Mouse (Mus musculus) cerebellum, adult 11-12 months (tissue): ENCODE data around the gene Crhr2.
A peak's percentile ranks its signal among the peaks of the same experiment; 100 is the strongest.

ENCODE experiments used
- DNase-seq: peaks from one replicate; pipeline ENCODE4 v3.0.0; 2022

Gene Crhr2

DNA sequence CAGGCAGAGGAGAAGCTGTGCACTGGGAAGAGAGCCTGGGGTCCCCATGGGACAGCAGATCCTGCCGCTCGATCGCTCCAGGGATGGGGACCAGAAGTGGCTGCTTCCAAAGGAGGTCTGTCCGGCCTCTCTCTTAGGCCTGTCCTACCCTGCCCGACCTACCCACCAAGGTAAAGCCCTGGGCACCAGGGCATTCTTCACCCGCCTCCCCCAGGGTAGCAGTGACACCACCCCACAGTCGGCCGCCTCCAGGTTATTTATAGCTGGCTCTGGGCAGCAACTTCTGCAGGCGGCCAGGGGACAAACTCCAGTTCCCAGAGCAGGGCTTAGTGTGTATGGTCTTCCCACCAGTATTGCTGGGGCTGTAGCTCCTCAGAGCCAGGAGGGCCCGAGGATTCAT is at the start of gene Crhr2:
TSS of gene Crhr2 (minus strand) at position 223 of the 400 bp plus-strand sequence.
- no peak for DNase-seq

DNA sequence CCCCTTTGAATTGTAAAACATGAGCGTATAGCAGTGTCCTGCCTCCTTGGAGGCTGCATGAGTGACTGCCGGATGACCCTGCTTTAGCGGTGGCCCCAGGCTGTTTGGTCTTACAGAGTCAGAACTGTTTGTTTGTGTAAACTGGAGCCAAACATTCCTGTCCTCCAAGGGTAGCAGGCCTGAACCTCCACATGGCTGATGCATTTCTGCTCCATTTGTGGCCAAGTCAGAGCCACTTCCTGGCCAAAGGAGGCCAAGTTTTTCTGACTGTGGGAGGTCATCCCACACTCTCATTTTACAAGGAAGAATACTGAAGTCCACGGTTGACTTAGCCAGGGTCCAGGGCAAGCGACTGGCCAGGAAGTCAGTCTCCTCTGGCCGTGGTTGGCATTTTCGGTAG is 46.7 kb upstream of the Crhr2 start:
- no peak for DNase-seq

DNA sequence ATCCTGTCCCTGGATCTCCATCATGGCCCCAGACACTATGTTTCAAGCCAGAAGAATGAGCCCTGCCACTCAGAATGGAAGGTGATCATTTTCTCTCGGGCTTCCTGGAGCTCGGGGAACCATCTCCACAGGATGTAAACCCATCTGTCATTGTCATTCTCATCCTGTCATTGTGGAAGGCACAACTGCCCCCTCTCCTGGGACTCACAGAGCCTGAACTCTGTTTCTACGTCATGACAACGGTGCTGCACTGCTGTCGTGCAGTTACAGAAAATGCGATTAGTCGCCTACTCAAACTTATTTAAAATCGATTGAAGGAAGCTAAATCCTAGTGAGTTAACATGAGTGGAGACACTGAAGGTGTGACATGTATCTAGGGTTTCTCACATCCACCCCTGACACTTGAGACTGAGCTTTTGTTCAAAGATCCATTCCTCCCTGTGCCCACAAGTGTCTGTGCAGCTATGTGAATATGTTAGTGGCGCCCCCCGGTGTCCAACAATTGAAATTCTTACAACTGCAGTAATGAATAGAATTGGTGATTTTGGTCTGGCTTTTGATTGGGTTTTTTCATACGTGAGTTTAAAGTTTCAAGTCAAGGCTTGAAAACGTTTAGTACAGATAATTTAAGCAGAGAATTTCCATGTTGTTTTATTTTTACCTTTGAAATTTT is 44.4 kb upstream of the Crhr2 start:
- no peak for DNase-seq

DNA sequence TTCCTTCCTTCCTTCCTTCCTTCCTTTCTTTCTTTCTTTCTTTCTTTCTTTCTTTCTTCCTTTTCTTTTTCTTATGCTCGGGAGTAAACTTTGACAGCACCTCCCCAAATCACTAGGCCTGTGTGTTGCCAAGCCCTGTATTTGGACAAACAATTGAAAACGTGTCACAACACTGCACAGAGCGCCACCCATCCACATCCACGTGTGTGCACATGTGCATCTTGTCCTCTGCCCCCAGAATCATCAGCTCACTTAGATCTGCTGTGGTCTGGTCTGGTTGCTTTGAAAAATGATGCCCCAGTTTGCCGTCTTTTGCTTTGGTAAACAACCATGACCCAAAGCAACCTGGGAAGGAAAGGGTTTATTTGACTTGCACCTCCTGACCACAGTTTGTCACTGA is 43.1 kb upstream of the Crhr2 start:
- DNase-seq = no peak

DNA sequence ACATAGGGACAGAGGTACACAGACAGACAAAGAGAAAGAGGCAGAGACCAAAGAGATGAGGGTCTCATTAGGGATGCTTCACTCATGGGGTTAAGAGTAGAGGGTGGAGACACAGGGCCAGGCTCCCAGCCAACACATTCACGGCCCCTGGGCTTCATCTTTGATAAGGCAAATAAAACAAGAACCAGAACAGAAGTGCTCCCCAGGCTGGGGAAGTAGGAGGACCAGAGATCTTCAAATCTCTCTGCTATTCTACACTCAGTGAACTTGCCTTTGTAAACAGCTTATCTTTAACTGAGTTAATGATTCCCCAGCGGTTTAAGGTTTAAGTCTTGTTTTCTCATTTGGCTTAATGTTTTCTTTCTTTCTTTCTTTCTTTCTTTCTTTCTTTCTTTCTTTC is 42.6 kb upstream of the Crhr2 start:
- no peak for DNase-seq

DNA sequence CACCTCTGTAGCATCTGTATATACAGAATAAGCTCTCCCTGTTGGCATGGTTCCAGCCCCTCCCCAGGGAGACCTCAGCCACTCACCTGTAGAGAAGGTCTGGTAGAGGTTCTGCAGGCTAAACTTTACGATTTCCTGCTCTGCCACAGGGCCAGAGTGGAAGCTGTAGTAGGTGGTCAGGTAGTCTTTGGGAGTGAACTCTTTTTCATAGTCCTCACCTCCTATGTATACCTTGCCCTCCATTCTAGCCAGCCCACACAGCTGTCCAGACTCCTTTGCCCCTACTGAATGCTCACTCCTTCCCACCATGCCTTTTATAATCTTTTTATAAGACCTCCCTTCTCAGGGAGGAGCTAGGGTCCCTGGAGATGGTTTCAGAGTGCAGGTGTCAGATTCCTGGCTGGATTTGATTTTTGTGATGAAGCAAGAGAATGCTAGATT is 41.9 kb upstream of the Crhr2 start, which contains the start of gene Inmt:
TSS of gene Inmt (minus strand) at position 303 of the 441 bp plus-strand sequence.
- DNase-seq = no peak

DNA sequence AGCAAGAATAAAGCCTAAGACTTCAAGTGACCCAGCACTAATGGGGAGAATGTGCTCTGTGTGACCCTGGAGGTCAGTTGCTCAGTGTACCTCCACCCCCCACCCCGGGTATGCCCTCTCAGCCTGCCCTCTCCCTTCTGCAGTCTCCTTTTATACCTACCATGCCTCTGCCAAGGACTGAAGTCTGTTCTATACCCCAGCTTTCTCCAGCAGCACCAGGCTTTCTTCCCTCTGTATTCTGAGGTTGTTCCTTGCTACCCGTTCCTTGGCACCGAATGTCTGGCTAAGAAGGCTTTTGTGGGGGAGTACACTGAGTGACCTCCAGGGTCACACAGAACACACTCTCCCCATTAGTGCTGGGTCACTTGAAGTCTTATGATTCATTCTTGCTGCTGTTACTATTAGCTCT is 41.1 kb upstream of the Crhr2 start:
- no peak for DNase-seq

DNA sequence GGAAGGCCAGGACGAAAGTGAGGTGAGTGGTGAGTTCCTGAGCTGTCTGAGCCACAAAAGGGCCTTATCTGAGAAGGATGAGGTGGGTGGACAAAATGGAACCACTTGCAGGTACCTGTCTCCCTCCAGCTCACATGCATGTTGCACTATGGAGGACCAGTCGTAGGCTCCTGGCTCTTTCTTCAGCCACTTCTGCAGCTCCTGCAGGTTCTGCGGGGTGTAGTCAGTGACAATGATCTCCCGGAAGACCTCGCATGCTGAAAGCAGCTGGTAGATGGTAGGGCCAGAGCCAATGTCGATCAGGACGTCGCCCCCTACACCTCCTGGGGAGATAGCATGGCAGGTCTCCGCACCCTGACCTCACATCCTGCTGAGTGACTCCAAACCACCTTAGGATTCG is 40.4 kb upstream of the Crhr2 start:
- no peak for DNase-seq

DNA sequence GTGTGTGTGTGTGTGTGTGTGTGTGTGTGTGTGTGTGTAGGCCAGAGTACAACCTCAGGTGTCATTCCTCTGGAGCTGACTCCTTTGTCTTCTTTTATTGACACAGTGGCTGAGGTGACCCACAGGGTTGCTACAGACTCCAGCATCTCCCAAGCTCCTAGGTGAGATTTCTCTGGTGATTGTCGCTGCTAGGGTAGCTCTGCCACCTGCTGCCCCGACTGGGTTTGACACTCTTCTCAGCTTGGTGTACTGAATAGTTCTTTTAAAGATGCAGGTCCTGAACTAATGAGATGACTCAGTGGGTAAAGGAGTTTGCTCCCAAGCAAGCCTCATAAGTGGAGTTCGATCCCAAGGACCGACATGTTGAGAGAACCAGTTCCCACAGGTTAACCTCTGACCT is 38.8 kb upstream of the Crhr2 start:
- no peak for DNase-seq

DNA sequence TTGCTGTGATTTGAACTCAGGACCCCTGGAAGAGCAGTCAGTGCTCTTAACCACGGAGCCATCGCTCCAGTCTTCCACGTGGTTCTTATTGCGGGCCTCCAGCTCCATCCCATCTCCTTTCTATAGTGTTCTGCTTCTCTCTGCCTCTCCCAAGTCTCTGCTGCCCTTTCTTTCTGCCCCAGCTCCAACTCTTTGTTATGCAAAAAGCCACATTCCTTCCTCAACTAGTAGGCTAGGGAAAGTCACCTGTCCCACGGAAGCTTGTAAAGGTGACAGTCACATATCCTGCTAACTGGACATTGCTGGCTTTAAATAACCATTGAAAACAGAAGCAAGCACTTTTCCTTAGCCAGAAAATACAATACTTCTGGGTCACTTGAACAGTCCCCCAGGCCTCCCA is 37.0 kb upstream of the Crhr2 start:
- DNase-seq = no peak

DNA sequence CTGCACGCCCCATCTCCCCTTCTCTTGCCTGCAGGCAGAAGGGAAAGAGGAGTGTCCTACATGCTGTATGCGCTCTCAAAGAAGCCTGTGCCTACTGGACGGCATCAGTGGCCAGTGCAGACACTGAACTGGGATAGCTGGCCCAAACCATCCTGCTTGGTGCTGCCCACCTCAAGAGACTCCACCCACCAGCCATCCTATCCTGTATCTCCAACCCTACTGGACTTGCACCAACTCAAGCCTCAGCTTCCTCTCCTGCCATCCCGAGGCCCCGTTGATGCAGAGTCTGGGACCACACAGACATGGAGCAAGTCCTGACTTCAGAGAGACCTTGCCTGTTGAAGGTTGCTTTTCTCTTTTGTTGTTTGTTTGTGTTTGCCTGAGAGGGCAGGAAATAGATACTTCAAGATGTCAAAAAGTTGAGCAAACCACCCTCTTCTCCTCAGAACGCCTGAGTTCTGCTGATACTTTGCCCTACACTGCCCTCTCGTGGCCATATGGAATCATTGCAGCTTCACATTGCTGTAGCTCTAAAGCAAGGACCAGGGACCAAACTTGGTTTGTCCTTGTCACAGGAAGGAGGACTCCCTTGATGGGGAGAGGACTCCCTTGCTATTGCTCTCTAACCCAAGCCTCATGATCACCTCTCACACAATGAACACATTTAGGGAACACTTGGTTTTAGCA is 34.1 kb upstream of the Crhr2 start:
- peak; percentile 41 for DNase-seq

DNA sequence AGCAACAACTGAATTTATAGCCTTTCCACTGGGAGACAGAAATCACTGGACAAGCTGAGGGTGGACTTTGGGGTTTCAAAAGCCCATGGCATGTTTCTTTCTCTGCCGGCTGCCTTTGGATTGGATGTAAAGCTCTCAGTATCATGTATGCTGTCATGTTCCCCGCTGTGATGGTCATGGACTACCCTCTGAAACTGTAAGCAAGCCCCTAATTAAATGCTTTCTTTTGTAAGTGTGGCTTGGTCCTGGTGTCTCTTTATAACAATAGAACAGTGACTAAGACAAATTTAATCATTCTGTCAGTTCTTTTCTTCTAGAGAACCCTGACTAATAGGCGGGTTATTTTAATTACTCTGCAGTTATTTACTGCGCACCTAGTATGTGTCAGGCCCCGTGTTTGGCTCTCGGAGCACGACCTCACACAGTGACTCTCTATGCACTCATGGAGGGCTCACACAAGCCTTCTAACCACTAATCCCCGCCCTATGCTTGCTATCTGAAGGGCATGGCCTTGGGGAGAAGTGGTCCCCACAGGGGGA is 30.3 kb upstream of the Crhr2 start:
- no peak for DNase-seq

DNA sequence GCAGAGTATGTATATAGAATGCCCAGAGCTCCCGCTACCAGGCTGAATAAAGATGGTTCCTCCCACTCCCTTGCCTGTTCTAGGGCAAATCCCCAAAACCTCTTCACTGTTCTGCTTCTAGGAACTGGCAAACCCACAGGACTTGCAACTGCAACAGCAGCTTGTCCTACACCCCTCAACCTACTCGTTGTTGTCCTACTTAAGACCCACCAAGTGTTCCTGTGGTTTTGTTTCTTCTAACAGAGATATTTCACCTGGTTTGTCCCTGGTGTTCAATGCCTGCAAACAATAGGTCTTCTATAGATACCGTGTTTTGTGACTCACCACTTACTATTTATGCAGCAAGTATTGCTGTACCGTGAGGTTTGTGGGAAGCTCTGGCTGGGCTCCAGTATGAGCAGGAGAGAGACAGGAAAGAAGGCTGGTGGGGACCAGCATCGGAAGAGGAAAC is 28.5 kb upstream of the Crhr2 start:
- DNase-seq = no peak

DNA sequence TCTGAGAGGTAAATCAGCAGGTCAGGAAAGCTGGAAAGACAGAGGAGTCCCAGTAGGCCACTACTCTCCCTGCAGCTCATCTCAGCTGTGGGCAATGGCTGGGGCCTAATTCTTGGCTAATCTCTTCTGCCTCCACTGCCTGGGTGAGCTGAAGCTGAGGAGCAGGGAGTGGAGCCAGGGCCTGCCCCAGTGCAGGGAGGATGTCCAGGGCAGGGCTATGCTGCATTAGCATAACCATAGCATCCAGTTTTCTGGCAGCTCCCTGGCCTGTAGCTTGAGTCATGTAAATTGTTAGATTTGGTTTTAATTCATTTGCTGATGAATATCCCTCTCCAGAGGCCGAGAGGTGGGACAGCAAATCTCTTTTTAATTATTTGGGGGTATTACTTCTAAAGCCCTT is 26.4 kb upstream of the Crhr2 start:
- no peak for DNase-seq

DNA sequence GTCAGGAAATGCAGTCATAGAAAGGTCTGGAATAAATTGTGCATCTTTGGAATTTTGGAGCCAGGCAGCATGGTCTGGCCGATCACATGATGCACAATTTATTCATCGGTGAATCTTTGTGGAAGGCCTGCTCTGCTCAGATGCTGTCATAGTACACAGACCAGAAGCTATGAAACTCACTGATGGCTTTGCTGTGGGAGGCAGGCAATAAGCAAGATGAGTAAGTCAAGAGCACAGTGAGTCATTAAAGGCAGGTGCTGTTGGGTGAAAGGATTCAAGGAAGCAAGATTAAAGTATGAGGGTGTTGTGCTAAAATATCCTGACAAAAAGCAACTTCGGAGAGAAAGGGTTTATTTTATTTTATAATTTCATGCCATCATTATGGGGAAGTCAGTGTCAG is 19.4 kb upstream of the Crhr2 start:
- no peak for DNase-seq

DNA sequence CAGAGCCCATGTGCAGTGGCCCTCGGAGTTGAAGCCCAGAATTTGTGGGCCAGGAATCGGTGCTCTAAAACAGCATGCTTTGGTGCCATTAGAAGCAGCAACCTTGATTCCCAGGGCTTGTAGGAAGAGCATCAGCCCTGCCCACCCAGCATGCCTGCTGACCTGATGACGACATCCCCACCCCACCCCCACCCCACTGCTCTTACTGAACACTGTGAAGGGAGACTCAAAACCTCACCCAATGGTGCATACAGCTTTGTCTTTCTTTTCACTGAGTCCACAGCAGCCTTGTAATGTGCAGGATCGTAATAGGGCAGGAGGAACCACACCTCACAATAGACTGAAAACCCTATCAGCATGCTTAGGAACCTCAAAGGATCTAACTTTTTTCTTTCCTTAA is 13.3 kb upstream of the Crhr2 start:
- no peak for DNase-seq

DNA sequence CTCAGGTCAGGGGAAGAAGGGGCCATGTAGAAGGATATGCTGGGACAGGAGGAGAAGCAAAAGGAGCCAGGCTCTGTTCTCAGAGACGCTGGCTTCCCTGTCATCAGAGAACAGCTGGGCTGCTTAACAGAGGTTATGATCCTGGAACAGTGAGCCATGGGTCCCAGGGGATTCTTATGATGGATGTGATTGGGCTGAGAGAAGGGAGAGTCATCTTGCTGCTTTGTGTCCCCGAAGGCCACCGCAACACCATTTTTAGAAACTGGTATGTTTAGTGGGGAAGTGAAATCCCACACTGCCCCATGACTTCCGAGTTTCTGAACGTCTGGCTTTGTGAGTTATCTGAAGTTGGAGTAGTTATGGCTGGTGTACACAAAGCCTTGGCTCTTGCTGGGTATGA is 12.5 kb upstream of the Crhr2 start:
- no peak for DNase-seq

DNA sequence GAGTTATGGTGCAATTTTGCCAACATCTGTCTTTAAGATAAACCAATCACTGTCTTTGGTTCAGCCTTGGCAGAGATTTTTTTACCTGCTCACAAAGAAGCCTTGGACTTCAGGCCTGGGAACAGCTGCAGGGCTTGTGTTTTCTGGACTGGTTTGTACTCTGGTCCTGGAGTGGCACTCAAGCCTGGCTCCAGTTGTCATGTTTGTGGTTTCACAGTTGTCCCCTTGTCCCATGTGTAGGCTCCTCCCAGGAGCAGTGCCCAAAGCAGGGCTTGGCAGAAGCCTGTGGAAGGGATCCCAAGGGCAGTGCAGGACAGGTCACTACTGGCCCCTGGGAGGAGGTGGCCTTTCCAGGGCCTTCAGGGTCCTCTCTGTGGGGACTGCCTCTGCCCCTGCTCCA is 5.5 kb upstream of the Crhr2 start:
- no peak for DNase-seq

DNA sequence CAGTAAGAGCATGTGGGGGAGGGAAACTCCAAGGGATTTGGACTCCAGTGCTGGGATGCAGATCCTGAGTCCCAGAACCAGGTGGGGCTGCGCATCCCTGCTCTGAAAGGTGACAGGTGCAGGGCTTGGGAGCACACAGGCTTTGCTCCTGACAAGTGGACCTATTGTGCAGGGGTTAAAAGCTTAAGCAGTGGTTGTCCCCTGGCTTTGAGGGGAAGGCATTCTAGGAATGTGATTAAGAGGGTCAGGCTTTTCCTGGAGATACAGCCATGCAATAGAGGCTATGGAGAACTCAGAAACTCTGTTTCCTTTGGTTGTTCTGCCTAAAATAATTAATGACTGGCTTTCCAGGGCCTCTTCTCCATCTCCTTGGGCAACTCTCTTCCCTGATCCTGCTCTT is 609 bp upstream of the Crhr2 start:
- DNase-seq = no peak

DNA sequence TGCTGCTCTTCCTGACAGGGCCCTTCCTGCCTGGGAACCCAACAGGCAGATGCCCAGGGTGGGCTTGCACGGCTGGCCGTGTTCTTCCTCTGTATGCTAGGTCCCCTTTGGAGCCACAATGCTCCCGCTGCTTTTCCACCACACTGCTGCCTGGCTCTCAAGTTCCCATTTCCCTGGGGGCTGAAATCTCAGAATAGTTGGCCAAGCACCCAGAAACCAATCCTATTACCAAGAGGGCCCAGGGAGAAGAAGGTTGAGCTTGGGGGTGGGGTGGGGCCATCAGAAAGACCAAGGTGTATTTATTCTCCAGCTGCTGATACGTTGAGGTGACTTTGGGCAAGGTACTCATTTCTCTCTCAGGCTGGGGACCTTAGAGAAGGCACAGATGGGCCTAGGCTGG is 1.5 kb downstream of the Crhr2 start:
- DNase-seq = no peak

DNA sequence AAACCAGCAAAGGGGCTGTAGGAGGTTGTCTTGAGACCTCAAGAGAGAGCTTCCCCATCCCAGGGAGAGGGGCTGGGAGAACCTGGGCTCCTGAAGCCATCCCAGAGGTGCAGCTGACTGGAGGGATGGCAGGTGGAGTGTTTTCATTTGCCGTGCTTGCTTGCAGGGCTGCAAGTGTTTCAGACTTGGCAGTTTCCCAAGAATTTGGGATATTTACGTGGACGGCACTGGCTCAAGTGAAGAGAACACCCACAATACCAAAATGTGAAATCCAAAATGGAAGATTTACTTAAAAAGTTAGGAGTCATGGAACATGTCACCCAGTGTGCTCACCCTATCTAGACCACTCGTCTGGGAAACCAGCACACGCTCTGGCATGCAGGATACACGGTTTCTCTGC is 2.2 kb downstream of the Crhr2 start:
- DNase-seq = no peak

DNA sequence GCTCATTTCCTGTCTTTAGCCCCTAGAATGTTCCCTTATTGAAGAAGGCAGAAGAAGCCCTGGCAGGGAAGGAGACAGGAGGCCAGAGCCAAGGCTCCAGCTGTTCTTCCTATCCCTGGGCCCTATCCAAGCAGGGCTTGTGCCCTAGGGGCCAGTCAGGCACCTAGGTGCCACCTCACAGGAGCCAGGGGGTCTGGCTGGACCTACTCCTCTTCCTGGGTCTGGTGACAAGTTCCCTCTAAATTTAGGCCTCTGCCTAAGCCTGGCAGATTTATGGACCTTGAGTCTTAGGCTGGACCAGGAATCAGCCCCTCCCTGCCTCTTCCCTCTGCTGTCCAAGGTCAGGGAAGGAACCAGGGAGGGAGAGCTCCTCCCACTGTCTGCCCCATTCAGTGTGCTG is 4.4 kb downstream of the Crhr2 start:
- no peak for DNase-seq

DNA sequence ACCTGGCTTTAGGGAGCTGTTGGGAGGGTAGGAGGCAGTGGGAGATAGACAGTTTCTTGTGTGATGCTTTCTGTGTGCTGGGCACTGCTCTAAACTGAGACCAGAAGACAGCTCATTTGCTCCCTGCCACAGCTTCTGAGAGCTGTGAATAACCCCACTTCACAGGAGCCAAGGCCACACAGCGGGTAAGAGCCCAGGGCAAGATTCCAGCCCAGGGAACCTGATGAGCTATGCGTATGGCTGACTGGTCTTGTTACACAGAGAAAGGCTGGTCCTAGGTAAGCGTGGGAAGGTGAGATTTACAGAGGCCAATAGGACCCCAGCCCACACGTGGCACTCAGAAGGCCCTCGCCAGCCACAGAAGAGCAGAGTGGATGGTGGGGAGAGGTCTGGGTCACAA is 6.2 kb downstream of the Crhr2 start:
- no peak for DNase-seq

DNA sequence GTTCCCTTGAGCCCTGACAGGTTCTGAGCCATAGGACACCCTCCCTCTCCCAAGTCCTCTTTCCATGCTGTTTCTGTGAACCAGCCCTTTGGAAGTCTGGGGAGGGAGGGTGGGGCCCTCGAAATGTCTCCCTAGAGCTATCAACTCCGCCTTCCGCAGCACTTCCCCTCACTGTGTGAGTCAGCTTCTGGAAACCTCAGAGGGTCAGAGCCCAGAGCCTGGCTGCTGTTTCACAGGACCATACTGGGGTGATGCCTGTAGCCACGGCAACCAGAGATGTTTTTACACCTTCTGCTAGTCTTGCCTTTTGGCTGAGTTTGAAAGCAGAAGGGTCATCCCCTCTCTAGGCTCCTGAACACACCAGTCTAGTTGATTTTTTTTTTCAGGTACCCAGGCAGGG is 9.8 kb downstream of the Crhr2 start:
- no peak for DNase-seq
